Comparison of ENCODE assay signal across 8 mouse cellular contexts in the genomic region with DNA sequence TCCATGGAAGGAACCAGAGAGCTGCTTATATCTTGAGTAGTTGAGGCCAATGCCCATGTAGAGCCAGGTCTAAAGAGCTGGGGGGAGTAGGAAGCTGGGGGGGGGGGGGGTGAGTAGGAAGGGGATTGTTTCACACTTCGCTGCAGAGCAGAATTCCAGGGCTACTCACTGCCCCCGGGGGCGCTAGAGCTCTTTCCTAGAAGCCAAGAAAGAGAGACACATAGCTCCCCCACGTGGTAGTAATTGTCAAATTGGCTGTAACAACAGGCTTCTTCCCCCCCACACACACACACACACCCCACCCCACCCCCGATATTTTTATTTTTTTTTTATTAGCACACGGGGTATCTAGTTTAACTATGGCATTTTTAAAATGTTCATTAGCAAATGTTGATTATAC. TPM values are rescaled to one million over a fixed set of nuclear protein-coding genes. Genes with fewer than 3 reads are reported as not detected.
DNase-seq lines count a peak whose midpoint lies in the region; ATAC-seq and TF ChIP-seq lines count a peak whose summit lies in the region.

No protein-coding gene starts in this region.

- no peaks in the 10 kb centered on the region for H3K79me2 ChIP-seq in MEL (ENCODE audit: control insufficient read depth, insufficient read depth, low read length, poor library complexity)

- no peak for TF ChIP-seq EP300 in MEL (IDR thresholded peaks at IDR 0.05; ENCODE audit: low read depth in 1 of 2, low read length in 2 of 2)
- no peak for TF ChIP-seq EP300 in lung, postnatal 0 days (IDR thresholded peaks at IDR 0.05)

- H3K9ac ChIP-seq in MEL (ENCODE audit: control insufficient read depth, low read depth, low read length, poor library complexity, severe bottlenecking) = peak overlapping the region; percentile 57
- H3K9ac ChIP-seq in lung, postnatal 0 days (replicated peaks; ENCODE audit: low read depth) = 0 out of 2 replicates have a peak overlapping the region, but pooled peaks have one; percentile 26

- H3K27me3 ChIP-seq in MEL (ENCODE audit: control insufficient read depth in 1 of 2, insufficient read depth in 2 of 2, low read length in 2 of 2) = no peaks in the 10 kb centered on the region
- H3K27me3 ChIP-seq in lung, postnatal 0 days (replicated peaks; ENCODE audit: insufficient read depth, low read length) = no peaks in the 10 kb centered on the region

- H3K4me3 ChIP-seq in MEL (ENCODE audit: control insufficient read depth in 1 of 2, insufficient read depth in 1 of 2, low read depth in 2 of 2, low read length in 2 of 2) = peak overlapping the region; percentile 53 to 72
- H3K4me3 ChIP-seq in lung, postnatal 0 days (ENCODE audit: low read depth, low read length) = peak overlapping the region; percentile 51

- TF ChIP-seq RAD21 in MEL (IDR thresholded peaks at IDR 0.05; ENCODE audit: low read depth, low read length) = peak; percentile 65

- peak; percentile 92 for DNase-seq in MEL (ENCODE audit: low read depth, low spot score)
- peak; percentile 79 for DNase-seq in brain, embryonic 18.5 days (ENCODE audit: low read depth, low spot score)
- peak; percentile 67 for DNase-seq in fibroblast of lung, adult 2 months (ENCODE audit: low read depth)
- peak; percentile 62 to 81 for DNase-seq in heart, postnatal 14 days
- peak; percentile 72 for DNase-seq in layer of hippocampus, adult 9-10 months (ENCODE audit: low spot score)
- DNase-seq in lung, postnatal 0 days (ENCODE audit: low spot score) = peak; percentile 94
- DNase-seq in retina, postnatal 1 day = peak; percentile 93
- peak; percentile 60 for DNase-seq in urinary bladder, postnatal 25 days (ENCODE audit: low spot score)

- H3K36me3 ChIP-seq in MEL (ENCODE audit: control insufficient read depth in 1 of 2, insufficient read depth in 2 of 2, low read length in 2 of 2) = peaks cover 0 to 6% of the 10 kb centered on the region in 2 experiments; a peak in 2 of 4 replicates
- no peaks in the 10 kb centered on the region for H3K36me3 ChIP-seq in lung, postnatal 0 days (ENCODE audit: insufficient read depth, low read length)

- intact Hi-C loops in heart, postnatal 14 days (cut with DNase I) = no loop called here

- peak overlapping the region; percentile 31; the same call in 1 of the 2 replicates for H3K27ac ChIP-seq in MEL (ENCODE audit: control insufficient read depth, low read depth, low read length)
- H3K27ac ChIP-seq in lung, postnatal 0 days (ENCODE audit: low read length) = peak overlapping the region; percentile 90

- no peak for TF ChIP-seq POLR2A in MEL (IDR thresholded peaks at IDR 0.05; ENCODE audit: control insufficient read depth in 1 of 2, insufficient read depth in 1 of 2, low read depth in 1 of 2, low read length in 2 of 2, poor library complexity in 1 of 2)

- H3K9me3 ChIP-seq in MEL (replicated peaks; ENCODE audit: insufficient read depth, low read length) = no peaks in the 10 kb centered on the region
- H3K9me3 ChIP-seq in lung, postnatal 0 days (ENCODE audit: low read length) = no peaks in the 10 kb centered on the region

- H3K4me2 ChIP-seq in lung, postnatal 0 days (replicated peaks; ENCODE audit: low read depth, low read length) = peak overlapping the region; percentile 74

- ATAC-seq in lung, postnatal 0 days = peak; percentile 73

- WGBS in lung, postnatal 0 days = 7% methylated on average over 6 of the region's 6 CpGs

- H3K4me1 ChIP-seq in MEL (ENCODE audit: control insufficient read depth in 1 of 2, insufficient read depth in 2 of 2, low read length in 2 of 2) = peaks cover 0 to 11% of the 10 kb centered on the region in 2 experiments; a peak in 1 of 4 replicates
- H3K4me1 ChIP-seq in lung, postnatal 0 days (ENCODE audit: insufficient read depth, low read depth, low read length) = no peaks in the 10 kb centered on the region

- TF ChIP-seq CTCF in MEL (IDR thresholded peaks at IDR 0.05 in 2 of 3, conservative IDR thresholded peaks at IDR 0.05 in 1 of 3; ENCODE audit: control insufficient read depth in 1 of 3, insufficient read depth in 1 of 3, low read depth in 2 of 3, low read length in 3 of 3, poor library complexity in 1 of 3, severe bottlenecking in 1 of 3) = peak; percentile 42 to 81 (median 76)
- peak; percentile 69 for TF ChIP-seq CTCF in lung, postnatal 0 days (IDR thresholded peaks at IDR 0.05)

TF ChIP-seq in MEL, 35 proteins besides CTCF, POLR2A, EP300 and RAD21:
- TF ChIP-seq UBTF (IDR thresholded peaks at IDR 0.05; ENCODE audit: borderline replicate concordance, insufficient read depth, low read depth, low read length) (no peak), MXI1 (IDR thresholded peaks at IDR 0.05; ENCODE audit: low read depth, low read length) (peak; percentile 81), POLR2AphosphoS2 (IDR thresholded peaks at IDR 0.05; ENCODE audit: low read length) (no peak), GABPA (IDR thresholded peaks at IDR 0.05; ENCODE audit: low read depth, low read length) (no peak), SMC3 (IDR thresholded peaks at IDR 0.05; ENCODE audit: low read depth, low read length) (peak; percentile 58), ZMIZ1 (IDR thresholded peaks at IDR 0.05; ENCODE audit: low read depth, low read length) (no peak), USF2 (IDR thresholded peaks at IDR 0.05; ENCODE audit: borderline replicate concordance in 1 of 2, insufficient read depth in 1 of 2, low read depth in 1 of 2, low read length in 2 of 2) (no peak), MAZ (IDR thresholded peaks at IDR 0.05; ENCODE audit: low read depth, low read length) (peak; percentile 74; the same call in 1 of the 2 replicates), ZC3H11A (IDR thresholded peaks at IDR 0.05; ENCODE audit: low read depth, low read length) (peak; percentile 33; the same call in 1 of the 2 replicates), JUND (IDR thresholded peaks at IDR 0.05; ENCODE audit: low read depth, low read length) (no peak), E2F4 (IDR thresholded peaks at IDR 0.05; ENCODE audit: borderline replicate concordance, low read depth, low read length) (no peak), ZNF384 (IDR thresholded peaks at IDR 0.05; ENCODE audit: low read depth, low read length) (peak; percentile 93), CHD1 (IDR thresholded peaks at IDR 0.05; ENCODE audit: low read depth, low read length) (no peak), HCFC1 (IDR thresholded peaks at IDR 0.05; ENCODE audit: low read depth, low read length) (no peak; the same call in 1 of the 2 replicates), POLR2AphosphoS5 (IDR thresholded peaks at IDR 0.05; ENCODE audit: borderline replicate concordance, low read depth, low read length) (no peak), BHLHE40 (IDR thresholded peaks at IDR 0.05; ENCODE audit: borderline replicate concordance, low read depth, low read length) (no peak), GATA1 (IDR thresholded peaks at IDR 0.05; ENCODE audit: low read depth, low read length) (no peak), TCF12 (IDR thresholded peaks at IDR 0.05; ENCODE audit: low read depth, low read length) (no peak), MAX (IDR thresholded peaks at IDR 0.05; ENCODE audit: low read length) (no peak), CHD2 (IDR thresholded peaks at IDR 0.05; ENCODE audit: low read length) (no peak), MYC (IDR thresholded peaks at IDR 0.05; ENCODE audit: low read depth, low read length) (no peak), ZKSCAN1 (IDR thresholded peaks at IDR 0.05; ENCODE audit: low read depth, low read length) (no peak), TBP (IDR thresholded peaks at IDR 0.05; ENCODE audit: low read depth, low read length) (no peak), RCOR1 (IDR thresholded peaks at IDR 0.05; ENCODE audit: low read depth, low read length) (no peak), MYB (IDR thresholded peaks at IDR 0.05; ENCODE audit: low read depth, low read length) (no peak), USF1 (IDR thresholded peaks at IDR 0.05; ENCODE audit: low read depth, low read length) (peak; percentile 64), KAT2A (conservative IDR thresholded peaks at IDR 0.05; ENCODE audit: low read depth, low read length) (no peak), MEF2A (IDR thresholded peaks at IDR 0.05; ENCODE audit: extremely low read depth, insufficient replicate concordance, low read depth, low read length, poor library complexity, severe bottlenecking) (no peak), NRF1 (IDR thresholded peaks at IDR 0.05; ENCODE audit: insufficient read depth, low read depth, low read length, poor library complexity, severe bottlenecking) (no peak), ETS1 (IDR thresholded peaks at IDR 0.05; ENCODE audit: low read depth, low read length) (no peak), MAFK (IDR thresholded peaks at IDR 0.05; ENCODE audit: borderline replicate concordance, low read depth, low read length) (no peak), SIN3A (IDR thresholded peaks at IDR 0.05; ENCODE audit: low read length) (peak; percentile 79), TAL1 (IDR thresholded peaks at IDR 0.05; ENCODE audit: low read length) (no peak), NELFE (IDR thresholded peaks at IDR 0.05; ENCODE audit: low read depth, low read length) (no peak)

RNA-seq across cellular contexts. Expression of a gene that starts 0.7 kb away (rescaled TPM):
- 1.6 and 1.7 TPM in 2 replicates for total RNA-seq in MEL (2012; rRNA removed)
- 1 to 10 TPM in 1 of 2 experiments, not detected in 1; 2.1 TPM for polyA plus RNA-seq in MEL (2012; ENCODE audit: insufficient read depth in 1 of 2, insufficient read length in 2 of 2, low read depth in 1 of 2, low replicate concordance in 2 of 2, missing spikeins in 1 of 2)
- total RNA-seq in heart, postnatal 14 days (2021) = 1 to 10 TPM; 3.6 to 4.0 TPM
- polyA plus RNA-seq in lung, postnatal 0 days (2015; fragmentation: Nextera tagmentation; extraction: Ambion mirVana) = 5.3 and 6.6 TPM in 2 replicates

Comparison
In these comparisons a context has a peak if more than half of its experiments do, and no peak if none do; other contexts are left out.
1. Peak in every context shown above with its lines: DNase-seq, ATAC-seq, H3K4me3 ChIP-seq and H3K27ac ChIP-seq.